Mouse (Mus musculus) mature B cell (primary cell): ENCODE data around the gene Becn1.
"Not testable (repeated sequence)": the region's sequence is repeated elsewhere in the genome, so short reads cannot be mapped to it uniquely, and the experiment has no call there.

ENCODE experiments used
- in situ Hi-C: fragments of 300-500 bp; cut with MboI; formaldehyde crosslinking; loops from 2 replicates; pipeline ENCODE4 v1.14.3; 2019

Becn1 gene

DNA sequence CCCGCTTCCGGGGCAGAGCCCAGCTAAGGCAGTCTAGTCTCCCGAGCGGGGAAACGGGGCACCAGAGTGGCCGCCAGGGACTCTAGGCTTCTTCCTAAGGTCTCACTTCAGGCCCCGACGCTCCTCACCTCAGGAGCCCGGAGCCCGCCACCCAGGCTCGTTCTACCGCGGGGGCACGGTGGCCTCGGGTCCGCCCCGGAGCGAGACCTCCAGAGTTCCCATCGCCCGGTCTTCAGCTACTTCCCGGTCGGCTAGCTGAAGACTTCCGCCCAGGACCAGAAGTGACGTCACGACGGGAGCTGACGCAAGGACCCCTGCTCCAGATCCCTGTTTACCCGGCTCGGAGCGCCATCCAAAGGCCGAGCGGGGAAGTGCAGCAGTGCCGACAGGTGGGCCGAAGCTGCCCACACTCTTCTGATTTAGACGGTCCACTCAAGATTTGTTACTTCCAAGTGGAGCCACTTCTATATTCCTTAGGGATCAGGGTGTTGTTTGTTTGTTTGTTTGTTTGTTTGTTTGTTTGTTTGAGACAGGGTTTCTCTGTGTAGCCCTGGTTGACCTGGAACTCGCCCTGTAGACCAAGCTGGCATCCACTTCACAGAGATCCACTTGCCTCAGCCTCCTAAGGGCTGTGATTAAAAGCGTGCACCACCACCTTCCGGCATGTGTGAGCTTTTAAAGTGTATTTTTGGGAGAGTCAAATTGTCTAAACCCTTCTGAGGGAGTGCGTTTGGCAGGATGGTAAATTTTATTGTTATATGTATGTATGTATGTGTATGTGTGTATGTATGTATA lies at the start of gene Becn1:
Becn1 (minus strand) TSS at position 283 of the 795 bp plus-strand sequence.
- in situ Hi-C loops, result no loop called here

DNA sequence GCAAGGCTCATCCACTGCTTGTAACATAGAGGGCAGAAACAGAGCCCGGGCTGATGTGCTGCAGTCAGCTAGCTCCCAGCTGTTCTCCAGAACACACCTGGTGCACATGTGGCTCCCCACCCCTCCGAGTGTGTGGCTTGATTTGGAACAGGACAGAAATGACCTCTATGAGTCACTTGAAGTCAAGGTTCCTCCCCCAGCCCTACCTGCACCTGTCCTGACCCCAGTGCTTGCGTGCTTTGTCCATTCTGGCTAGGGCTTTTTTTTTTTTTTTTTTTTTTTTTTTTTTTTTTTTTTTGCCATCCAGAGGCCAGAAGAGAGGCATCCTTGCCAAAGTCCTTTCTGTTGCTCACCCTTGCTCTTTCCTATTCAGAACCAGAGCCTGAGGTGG lies 49.6 kb upstream of the Becn1 start:
- in situ Hi-C loops, result no loop called here

DNA sequence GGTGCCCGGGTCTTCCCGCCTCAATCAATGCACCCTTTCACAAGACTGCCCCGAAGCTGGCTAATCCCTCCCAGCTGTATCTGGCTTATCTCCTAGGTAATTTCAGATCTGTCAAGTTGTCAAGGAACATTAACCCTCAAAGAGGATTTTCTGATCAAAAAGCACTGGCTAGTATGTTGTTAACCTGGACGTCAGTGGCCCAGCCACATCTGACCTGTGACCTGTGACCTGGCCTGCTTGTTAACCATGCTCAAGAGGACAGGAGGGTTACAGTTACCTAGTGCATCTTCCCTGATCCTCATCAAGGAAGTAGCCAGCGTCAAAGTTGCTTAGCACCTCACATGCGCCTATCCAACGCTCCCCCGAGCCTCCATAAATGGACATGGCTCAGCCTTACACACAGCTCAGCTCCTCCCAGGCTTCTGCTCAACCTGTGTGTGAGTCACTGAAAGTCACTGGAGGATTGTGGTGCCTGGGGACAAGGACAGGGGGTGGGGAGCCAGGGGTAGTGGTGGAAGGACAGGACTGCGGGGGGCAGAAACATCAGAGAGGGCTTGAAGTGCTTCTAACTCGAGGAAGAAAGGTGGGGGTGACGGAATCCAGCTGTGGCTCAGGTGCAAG lies 49.1 kb upstream of the Becn1 start:
- in situ Hi-C loops, result no loop called here

DNA sequence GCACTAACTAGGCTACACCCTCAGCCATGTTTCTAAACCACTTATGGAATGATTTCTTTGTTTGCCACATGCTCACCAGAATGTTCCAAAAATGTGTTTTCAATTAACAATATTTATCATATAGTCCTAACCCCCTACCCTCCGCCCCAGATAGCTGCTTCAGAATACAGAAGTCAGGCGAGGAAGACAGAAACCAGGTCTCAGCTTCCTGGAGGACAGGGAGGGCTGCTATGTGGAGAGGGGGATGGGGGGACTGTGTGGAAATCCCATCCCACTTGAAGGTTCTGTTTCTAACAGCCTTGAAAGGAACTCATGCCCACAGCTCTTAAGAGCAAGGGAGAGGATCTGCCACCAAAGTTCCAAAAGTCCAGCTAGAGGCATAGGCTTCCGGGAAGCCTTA lies 47.1 kb upstream of the Becn1 start:
- in situ Hi-C loops, result no loop called here

DNA sequence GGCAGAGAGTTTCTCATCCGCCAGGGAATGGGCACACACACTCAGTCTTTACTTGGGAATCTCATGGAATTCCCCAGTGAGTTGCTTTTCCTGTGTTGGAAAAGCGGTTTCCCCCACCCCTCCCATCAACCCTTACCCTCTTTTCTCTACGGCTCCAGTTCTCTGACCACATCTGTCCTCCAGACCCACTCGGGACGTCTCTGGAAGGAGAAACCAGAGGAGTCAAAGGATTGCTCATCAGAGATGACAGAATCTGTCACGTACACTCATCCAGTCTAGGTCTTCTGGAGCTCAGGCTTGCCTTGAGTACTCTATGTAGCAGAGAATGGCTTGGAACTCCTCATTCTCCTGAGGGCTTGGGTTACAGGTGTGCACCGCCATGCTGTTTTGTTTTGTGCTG lies 46.7 kb upstream of the Becn1 start:
- in situ Hi-C loops, result no loop called here

DNA sequence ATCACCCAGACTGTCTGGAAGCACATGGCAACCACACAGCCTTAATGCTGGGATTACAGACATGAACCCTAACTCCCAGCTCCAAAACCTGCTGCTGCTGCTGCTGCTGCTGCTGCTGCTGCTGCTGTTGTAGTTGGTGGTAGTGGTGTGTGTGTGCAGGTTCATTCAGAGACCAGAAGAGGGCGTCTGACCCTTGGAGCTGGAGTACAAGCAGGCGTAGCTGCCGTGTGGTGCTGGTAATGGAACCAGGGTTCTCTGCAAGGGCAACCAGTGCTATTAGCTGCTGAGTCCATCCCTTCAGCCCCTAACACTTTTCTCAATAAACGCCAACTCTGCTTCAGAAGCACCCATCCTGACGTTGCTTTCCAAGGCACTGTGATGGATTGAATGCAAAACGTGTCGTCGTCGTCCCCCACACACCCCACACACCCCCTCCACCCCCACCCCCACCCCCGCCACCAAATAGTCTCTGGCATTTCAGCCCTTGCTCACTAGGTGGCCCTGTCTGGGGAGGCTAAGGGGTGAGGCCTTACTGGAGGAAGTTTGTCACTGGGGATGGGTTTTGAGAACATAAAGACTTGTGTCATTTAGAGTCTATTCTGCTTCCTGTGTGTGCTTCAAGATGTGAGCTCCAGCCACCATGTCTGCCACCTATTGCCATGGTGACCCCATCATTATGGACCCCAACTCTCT lies 45.1 kb upstream of the Becn1 start:
- in situ Hi-C loops, result no loop called here

DNA sequence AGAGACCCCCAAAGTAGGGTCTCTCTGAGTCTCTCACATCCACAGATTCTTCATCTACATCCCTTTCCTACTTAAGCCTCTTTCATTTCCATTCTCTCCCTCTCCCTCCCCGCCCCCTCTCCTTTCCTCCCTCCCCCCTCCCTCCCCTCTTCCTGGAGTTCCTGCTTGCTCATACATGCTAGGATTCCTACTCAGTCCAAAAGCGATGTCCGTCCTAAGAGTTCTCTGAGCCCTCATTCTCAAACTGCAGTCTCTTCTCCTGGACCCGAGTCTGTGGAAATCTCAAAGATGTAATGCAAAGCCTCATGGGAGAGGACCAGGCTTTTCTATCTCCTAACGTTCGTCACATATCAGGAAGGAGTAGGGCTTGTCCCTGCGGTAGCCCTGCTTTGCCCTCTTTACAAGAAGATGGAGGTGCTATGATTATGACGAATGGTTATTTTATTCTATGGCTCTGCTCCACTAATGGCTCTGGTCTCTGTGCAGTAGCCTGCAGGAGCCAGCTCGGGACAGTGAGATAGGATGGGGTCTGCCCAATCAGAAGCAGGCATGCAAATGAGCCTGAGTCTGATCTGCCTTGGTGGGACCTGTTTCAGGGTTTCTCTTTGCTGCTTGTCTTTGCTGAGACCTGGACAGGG lies 36.2 kb upstream of the Becn1 start:
- in situ Hi-C loops, result no loop called here

DNA sequence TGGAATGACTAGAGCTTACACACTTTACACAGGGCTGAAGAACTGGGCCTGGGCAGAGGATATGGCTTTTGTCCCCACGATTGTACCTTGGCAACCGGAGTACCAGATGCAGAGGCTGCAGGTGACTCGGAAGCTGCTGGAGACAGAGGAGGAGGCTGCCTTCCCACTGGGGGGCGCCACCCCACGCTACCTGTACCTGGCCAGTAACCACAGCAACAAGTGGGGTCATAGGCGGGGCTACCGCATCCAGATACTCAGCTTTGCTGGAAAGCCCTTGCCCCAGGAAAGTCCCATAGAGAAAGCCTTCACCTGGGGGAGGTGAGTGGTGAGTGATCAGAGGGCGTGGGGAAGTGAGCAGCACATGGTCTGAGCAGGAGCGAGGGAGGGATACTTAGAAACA lies 33.6 kb upstream of the Becn1 start:
- in situ Hi-C loops, result no loop called here

DNA sequence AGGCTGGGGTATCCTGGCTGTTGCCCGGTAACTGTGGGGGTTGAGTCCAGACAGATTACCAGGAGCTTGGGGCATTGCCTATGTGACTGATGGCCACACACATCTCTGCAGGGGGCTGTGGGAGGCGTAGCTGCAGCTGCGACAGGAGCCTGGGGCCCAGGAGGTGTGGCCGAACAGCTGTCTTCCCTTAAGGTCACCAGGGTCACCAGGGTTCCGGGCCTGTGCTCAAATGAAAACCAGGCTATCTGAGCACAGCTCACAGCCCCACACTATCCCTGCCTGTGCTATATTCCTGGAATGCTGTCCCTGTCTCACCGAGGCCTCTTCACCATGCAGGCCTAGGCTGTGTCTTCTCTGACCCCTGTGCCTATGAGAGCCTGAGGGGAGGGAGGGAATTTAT lies 32.4 kb upstream of the Becn1 start:
- in situ Hi-C loops, result no loop called here

DNA sequence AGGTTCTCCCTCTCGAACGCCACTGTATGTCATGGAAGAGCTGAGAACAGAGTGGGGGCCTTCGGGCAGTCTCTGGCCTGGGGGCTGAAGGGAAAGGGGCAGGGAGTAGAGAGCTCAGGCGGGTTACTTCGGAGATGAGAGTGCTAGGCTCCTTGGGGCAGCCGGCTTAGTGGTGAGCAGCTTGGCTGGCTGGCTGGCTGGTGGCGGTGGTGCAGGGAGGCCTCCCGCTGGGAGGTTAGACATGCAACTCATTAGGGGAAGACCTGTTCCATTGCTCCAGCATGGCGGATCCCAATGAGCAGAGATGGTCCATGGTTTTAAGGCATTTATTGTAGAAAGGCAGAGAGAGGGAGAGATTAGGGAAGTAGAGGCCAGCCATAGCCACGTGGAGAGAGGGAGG lies 31.9 kb upstream of the Becn1 start:
- in situ Hi-C loops, result no loop called here

DNA sequence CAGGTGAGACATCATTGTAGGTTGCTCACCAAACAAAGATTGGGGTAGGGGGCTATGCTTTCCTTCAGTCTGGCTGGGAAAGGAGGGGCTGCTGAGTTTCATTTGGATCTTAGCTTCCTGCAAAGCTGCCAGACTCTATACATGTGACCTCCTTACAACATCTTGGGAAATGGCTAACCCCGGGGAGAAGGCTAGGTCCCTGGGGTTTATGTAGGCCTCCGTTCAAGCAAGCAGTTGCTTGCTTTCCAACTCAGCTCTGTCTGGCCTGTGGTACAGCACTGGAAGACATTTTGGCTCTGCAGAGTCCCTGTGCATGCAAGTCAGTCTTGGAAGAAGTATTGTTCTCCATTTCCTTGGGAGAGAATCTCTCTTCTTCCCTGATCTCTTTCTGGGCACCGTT lies 30.5 kb upstream of the Becn1 start:
- in situ Hi-C loops, result no loop called here

DNA sequence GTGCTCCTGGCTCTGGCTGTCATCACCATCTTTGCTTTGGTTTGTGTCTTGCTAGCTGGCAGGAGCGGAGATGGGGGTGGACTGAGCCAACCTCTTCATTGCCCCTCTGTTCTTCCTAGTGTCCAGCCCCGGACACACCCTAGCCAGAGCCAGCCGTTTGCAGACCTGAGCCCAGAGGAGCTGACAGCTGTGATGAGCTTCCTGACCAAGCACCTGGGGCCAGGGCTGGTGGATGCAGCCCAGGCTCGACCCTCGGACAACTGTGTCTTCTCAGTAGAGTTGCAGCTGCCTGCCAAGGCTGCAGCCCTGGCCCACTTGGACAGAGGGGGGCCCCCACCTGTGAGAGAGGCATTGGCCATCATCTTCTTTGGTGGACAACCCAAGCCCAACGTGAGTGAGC lies 28.9 kb upstream of the Becn1 start:
- in situ Hi-C loops, result not testable (repeated sequence)

DNA sequence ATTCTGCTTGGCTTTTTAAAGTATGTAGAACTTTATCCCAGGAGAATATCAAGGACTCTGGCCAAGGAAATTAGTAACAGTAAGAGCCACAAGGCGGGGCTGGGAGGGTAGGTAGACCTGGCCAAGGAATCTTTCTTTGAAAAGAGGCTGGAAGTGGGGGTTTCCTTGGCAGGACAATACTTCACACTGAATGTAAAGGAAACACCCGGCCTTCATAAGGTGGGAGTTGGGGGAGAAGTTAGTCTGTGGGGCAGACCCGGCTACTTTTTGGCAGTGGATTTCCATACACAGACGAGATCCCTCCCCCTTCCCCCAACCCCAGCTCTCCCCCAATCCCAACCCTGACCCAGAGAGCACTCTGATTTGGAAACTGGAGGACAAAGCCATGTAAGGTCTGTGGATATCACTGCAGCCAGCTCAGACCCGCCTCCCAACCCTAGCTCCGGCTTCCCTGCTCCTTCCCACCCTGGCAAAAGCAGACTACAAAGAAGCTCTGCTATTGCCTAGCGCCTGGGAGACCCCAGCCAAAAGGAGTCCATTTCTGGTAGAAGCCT lies 28.4 kb upstream of the Becn1 start, which contains the start of gene Aoc3:
Aoc3 (plus strand) TSS at position 235 of the 554 bp plus-strand sequence.
- in situ Hi-C loops, result no loop called here

DNA sequence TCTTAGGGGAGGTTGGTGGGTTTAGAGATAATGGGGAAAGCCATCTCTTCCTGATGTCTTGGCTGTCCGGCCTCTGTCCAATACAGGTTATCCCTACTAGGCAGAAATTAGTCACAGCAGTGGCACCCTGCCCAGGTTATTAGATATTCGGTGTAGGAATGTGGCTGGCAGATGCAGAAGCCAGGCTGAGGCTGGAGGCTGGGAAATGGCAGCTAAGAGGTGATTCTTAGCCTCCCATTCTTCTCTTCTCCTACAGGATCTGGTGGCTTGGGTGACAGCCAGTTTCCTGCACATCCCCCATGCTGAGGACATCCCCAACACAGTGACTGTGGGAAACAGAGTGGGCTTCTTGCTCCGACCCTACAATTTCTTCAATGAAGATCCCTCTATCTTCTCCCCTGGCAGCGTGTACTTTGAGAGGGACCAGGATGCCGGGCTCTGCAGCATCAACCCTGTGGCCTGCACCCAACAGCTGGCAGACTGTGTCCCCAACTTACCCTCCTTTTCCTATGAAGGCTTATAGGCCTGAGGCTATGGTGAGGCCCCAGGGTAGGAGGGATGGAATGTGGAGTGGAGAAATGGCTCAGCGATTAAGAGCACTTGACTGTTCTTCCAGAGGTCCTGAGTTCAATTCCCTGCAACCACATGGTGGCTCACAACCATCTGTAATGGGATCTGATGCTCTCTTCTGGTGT lies 27.0 kb upstream of the Becn1 start:
- in situ Hi-C loops, result no loop called here

DNA sequence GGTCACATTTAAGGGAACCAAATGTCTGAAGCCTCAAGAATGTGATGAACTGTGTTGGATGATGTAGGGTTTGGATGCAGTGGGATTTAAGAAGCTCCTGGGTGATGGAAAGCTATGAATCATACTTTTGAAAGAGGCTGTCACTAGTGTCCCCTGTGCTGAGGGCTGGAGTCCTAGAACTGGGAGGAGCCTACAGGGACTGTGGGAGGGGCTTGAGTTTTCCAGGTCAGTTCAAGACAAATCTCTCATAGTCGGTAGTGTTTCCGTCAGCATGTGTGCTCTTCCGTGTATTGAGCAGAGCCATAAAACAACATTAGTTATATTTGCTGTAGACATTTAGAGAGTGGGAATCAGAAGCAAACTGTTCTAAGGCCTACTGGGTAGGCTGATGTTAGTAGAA lies 25.2 kb upstream of the Becn1 start:
- in situ Hi-C loops, result no loop called here

DNA sequence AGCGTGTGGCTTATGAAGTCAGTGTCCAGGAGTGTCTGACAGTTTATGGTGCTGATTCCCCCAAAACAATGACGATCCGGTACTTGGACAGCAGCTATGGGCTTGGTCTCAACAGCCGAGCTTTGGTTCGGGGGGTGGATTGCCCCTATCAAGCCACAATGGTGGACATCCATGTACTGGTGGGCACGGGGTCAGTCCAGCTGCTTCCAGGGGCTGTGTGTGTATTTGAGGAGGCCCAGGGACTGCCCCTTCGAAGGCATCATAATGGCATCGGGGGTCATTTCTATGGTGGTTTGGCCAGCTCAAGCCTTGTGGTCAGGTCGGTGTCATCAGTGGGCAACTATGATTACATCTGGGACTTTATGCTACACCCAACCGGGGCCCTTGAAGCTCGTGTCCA lies 24.1 kb upstream of the Becn1 start:
- in situ Hi-C loops, result no loop called here

DNA sequence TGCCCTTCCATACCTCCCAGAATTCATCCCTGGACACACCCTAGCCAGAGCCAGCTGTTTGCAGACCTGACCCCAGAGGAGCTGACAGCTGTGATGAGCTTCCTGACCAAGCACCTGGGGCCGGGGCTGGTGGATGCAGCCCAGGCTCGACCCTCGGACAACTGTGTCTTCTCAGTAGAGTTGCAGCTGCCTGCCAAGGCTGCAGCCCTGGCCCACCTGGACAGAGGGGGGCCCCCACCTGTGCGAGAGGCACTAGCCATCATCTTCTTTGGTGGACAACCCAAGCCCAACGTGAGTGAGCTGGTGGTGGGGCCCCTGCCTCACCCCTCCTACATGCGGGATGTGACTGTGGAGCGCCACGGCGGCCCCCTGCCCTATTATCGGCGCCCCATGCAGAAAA lies 23.1 kb upstream of the Becn1 start:
- in situ Hi-C loops, result not testable (repeated sequence)

DNA sequence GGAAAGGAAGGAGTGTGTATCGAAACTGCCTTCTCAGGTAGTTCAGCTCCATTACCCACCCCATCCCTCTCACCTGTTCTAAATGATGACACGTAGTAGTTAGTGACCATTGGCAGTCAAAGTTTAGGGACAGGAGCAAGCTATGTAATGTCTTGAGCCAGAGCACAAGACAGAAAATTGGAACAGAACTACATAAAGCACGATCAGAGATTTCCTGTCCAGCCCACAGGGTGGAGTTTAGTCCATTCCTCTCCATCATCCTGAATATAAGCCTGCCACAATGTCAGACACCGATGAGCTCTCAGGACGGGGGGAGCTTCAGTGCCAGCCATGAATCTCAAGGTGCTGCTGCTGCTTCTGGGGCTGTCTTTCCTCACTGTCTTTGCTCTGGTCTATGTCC lies 22.7 kb upstream of the Becn1 start, which contains the start of gene Aoc2:
Aoc2 (plus strand) TSS at position 301 of the 400 bp plus-strand sequence.
- in situ Hi-C loops, result no loop called here

DNA sequence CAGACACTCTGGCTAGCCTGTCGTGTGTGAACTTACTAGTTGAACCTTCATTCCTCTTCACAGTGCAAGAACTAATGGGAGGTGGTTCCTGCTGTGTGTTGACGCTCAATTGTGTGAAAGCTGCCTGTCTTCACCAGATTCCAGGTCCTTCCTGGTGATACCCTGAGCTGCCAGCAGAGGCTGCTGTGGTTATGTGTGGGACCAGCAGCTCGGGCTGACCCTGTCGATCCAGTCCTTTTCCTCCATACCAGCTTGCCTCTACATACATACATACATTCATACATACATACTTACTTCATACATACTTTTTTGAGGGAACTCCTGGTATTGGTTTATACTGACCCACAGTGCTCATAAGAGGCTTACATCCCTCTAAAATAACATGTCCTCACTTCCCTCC lies 21.5 kb upstream of the Becn1 start:
- in situ Hi-C loops, result no loop called here

DNA sequence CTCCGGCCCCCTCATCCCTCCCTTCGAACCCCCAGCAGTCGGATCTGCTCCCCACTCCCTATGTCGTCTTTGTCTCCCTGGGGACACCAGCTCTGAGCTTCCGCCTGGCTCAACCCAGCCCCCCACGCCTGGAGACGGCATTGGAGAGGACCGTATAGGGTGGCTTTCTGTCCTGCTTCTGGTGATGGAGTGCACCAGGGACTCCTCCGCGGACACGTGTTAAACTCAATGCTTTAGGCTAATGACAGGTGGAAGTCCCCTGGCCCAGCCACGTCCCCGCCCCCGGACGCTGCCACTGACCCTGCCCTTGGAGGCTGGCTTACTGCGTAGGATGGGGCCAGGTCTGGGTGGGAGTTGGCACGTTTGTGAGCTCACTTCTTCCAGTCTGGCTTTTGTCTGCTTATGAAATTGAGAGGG lies 14.4 kb upstream of the Becn1 start:
- in situ Hi-C loops, result no loop called here

DNA sequence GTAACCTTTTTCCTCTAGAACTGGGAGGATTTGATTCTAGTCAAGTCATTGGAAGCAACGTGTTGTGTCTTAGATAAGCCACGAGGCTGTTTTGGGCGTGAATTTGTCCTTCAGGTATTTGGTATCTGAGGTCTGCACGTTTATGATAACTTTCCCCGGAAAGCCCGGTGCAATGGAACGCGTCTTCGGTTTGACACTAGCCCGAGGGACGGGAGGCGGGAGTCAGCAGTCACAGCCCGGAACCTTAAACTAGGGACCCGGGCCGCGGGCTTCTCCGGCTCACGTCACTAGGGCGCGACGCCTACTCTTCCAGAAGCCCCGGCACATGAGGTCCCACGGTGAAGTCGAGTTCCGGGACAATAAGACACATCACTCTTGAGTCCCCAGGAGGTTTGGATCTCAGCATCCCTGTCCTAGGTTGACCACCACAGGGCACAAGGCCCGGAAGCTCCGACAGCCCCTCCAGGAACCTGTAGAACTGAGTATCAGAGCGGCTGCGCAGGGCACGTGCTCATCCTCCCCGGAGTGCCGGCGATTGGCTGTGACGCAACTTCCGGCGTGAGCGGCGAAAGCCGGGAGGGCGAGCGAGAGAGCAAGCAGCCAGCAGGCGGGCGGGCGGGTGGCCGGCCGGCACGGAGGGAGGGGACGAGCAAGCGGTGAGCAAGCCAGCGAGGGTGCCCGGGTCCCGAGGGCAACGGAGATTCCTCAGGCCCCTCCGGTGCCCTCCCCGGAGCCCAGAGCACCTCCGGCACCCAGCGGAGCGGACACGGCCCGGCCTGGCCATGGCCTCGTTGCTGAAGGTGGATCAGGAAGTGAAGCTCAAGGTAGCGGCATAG lies 13.8 kb upstream of the Becn1 start, which contains the start of gene Psme3:
Psme3 (plus strand) TSS at position 549 of the 836 bp plus-strand sequence.
- in situ Hi-C loops, result no loop called here
